Mouse (Mus musculus): ENCODE data around the gene Wnt5a.

Gene Wnt5a

GRCm38 (mm10) chr14:28504101-28505050 is at the start of gene Wnt5a:
Gene Wnt5a (plus strand): TSS chr14:28504750.
- no peak for DNase-seq (ENCODE audit: low read depth, low spot score)

- no peak for DNase-seq (ENCODE audit: low read depth, low spot score)
These were observed 48.0 kb upstream of the Wnt5a start for GRCm38 (mm10) chr14:28456372-28457076.

DNA sequence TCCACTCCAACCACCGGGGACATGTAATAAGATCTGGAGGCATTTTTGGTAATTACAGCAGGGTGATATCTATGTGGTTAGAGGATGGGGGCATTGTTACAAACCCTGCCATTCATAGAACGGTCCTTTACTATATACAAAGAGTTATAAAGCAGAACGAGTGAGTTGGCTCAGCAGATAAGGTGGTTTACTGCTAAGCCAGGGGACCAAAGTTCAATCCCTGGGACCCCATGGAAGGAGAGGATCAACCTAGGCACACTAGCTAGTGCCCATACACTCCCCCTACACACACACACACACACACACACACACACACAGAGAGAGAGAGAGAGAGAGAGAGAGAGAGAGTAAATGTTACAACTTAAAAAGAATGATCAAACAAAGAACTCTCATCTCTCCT is 47.1 kb upstream of the Wnt5a start:
- DNase-seq (ENCODE audit: low read depth, low spot score) = no peak

GRCm38 (mm10) chr14:28467956-28468355 is 36.6 kb upstream of the Wnt5a start:
- DNase-seq (ENCODE audit: low read depth, low spot score) = no peak

DNA sequence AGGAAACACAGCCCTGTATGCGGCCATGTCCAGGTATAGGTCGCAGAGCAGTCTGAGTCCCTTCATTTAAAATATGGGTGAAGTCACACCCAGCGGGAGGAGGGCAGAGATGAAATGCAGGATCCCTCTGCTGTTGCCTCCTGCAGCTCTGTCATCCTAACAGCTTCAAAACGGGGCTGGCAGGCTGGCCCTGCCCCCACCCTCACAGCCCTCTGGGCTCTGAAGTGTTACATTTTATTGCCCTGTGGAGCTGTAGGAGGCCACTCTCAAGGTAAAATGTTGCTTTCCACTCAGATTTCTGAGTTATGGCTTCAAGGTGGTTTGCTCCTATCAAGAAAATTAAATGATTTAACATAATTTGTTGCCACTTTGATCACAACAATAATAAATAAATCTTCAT is 34.9 kb upstream of the Wnt5a start:
- DNase-seq (ENCODE audit: low read depth, low spot score) = no peak

- no peak for DNase-seq (ENCODE audit: low read depth, low spot score)
These were observed 34.3 kb upstream of the Wnt5a start for GRCm38 (mm10) chr14:28470212-28470611.

DNA sequence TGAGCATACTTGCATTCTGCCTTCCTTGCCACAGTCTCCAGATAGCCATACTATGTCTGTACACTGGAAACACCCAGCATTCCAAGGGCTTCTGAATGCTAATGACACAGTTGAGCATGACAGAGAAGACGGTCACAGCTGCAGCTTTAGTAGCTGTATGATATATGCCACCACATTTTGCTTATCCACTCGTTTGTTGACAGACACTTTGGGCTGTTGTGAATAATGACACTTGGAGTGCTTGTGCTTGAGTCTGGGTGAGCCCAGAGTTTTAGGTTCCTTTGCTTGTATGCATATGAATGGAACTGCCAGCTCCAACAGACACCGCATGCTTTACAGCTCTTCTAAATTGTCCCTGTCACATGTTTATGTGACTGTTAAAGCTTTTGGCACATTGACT is 29.5 kb upstream of the Wnt5a start:
- peak; percentile 39 for DNase-seq (ENCODE audit: low read depth, low spot score)

GRCm38 (mm10) chr14:28475421-28475820 is 29.1 kb upstream of the Wnt5a start:
- DNase-seq (ENCODE audit: low read depth, low spot score) = no peak

DNA sequence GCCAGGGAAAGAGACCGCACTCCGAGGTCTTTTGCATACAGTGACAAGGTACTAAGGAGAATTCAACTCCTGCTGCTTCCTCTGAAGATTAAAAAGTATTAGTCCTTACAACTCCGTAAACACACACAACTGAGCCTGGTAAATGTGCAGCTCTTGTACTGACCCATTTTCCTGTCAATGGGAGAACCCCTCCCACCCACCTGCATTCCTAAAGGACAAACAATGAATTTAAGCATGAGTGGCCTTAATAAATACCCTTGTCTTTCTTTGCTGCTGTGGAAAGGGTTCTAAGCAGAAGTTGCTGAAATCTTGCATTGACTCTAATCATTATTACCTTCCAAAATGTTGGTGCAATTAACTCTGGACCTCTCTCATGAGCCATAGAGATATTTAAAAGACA is 27.8 kb upstream of the Wnt5a start:
- DNase-seq (ENCODE audit: low read depth, low spot score) = no peak

DNA sequence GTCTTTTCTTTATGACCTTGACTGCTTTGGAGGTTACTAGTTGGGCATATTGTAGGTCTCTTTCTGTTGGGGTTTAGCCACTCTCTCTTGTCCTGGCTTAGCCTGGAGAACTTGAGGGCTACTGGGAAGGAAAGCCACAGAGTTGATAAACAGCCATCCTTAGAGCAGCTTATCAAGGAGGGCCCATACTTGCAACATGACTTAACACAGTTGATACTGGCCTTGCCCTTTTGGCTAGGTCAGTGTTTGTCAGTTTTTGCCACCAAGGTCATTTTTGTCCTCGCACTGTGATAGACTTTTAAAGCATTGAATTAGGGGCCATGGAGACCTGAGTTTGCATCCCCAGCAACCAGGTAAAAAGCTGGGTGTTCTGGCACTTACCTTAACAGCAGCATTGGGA is 23.7 kb upstream of the Wnt5a start:
- no peak for DNase-seq (ENCODE audit: low read depth, low spot score)

GRCm38 (mm10) chr14:28493806-28494205 is 10.7 kb upstream of the Wnt5a start:
- no peak for DNase-seq (ENCODE audit: low read depth, low spot score)

GRCm38 (mm10) chr14:28494273-28494672 is 10.3 kb upstream of the Wnt5a start:
- DNase-seq (ENCODE audit: low read depth, low spot score) = no peak

DNA sequence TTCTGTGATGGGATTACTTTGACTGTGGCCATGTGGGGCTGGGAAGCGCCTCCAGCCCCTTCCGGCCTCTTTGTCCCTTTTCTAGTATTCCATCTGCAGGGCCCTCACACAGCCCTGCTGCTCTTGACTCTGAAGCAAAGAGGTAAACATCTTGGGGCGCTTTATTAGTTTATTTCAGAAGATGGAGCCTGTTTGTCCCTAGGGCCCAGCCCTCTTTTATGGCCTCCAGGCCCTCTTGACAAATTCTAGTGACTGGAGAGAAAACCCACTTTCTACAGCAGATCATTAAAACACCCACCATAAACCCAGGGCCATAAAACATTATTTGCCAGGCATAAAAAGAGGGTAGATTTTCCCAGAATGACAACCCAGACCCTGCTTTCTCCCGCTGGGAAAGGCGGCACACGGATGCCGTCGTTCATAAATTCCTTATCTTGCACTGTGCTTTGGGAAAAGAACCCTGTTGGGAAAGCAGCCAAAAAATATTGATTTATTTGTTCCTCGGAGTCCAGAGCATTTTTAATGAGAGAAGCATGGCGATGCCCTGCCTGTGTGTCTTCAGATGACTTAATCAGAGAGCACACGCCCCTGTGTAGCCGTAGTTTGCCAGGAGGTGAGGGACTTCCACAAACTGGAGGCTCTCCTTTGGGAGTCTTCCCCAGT is 3.2 kb upstream of the Wnt5a start:
- no peak for DNase-seq (ENCODE audit: low read depth, low spot score)

- no peak for DNase-seq (ENCODE audit: low read depth, low spot score)
These were observed 1.3 kb upstream of the Wnt5a start for GRCm38 (mm10) chr14:28503276-28503675.

DNA sequence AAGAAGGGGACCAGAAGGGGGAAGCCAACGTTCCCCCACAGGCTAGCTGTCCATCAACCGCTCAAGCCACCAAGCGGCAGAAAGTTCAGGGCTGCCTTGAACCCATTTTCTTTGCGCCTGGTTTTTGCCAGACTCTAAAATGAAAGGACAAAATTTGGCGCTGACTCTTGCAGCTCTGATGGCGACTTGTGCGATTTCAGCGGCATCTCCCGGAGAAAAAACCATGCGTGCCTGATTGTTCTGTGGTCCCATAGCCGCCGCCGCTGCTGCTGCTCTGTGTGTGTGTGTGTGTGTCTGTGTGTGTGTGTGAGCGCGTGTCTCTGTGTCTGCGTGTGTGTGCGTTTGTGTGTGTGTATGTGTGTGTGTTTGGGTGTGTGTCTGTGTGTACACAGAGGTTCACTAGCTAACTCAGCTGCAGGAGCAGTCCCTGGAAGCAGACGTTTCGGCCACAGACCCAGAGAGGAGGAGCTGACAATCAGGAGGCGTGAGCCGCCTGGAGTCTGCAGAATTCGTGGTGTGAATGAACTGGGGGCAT is 568 bp downstream of the Wnt5a start:
- DNase-seq (ENCODE audit: low read depth, low spot score) = no peak

DNA sequence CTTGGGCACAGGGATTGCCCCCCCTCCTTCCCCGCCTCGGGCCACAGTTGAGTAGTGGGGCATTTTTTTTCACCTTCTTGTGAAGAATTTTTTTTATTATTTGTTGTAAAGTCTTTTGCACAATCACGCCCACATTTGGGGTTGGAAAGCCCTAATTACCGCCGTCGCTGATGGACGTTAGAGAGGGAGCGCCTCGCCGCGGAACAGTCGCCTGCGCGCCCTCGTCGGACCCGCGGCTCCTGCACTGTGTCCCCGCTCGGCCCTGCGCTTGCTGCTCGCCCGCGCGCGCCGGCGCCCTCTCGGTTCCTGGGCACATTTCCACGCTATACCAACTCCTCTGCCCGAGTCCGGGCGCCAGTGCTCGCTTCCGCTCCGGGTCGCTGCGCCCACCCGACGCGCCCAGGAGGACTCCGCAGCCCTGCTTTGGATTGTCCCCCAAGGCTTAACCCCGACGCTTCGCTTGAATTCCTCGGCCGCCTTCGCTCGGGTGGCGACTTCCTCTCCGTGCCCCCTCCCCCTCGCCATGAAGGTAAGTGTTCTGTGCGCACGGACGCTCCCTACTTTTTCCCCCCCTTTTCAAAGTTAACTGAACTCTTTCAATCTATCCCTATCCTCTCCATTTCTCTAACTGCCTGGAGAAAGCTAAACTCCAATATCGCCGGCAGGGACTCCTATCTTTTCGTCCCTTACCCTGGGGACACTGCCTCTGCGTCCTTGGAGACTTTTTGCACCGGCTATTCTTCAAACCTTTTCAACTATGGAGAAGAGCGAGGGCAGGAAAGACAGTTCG is 1.2 kb downstream of the Wnt5a start:
- no peak for DNase-seq (ENCODE audit: low read depth, low spot score)

DNA sequence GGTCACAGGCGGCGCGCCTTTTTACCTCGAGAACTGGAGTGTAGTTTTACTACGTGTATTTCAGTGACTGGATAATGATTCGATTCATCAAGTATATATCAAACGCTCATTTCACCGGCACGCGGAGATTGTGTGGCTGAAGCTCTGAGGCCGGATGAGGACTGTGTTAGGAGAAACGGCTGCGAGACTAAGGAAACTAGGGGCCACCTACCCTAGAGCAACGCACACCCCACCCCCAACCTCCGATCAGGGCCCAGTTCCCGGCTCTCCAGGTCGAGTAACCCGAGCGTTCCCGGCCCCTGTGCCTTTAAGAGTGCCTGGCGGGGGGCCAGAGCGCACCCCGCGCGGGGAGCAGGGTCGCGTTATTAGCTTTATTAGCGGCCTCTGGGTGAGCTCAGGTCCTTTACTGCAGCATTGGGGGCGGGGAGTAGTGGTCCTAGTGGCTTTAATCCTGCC is 1.9 kb downstream of the Wnt5a start:
- no peak for DNase-seq (ENCODE audit: low read depth, low spot score)

GRCm38 (mm10) chr14:28507011-28507410 is 2.5 kb downstream of the Wnt5a start:
- no peak for DNase-seq (ENCODE audit: low read depth, low spot score)

GRCm38 (mm10) chr14:28507471-28507870 is 2.9 kb downstream of the Wnt5a start:
- no peak for DNase-seq (ENCODE audit: low read depth, low spot score)

DNA sequence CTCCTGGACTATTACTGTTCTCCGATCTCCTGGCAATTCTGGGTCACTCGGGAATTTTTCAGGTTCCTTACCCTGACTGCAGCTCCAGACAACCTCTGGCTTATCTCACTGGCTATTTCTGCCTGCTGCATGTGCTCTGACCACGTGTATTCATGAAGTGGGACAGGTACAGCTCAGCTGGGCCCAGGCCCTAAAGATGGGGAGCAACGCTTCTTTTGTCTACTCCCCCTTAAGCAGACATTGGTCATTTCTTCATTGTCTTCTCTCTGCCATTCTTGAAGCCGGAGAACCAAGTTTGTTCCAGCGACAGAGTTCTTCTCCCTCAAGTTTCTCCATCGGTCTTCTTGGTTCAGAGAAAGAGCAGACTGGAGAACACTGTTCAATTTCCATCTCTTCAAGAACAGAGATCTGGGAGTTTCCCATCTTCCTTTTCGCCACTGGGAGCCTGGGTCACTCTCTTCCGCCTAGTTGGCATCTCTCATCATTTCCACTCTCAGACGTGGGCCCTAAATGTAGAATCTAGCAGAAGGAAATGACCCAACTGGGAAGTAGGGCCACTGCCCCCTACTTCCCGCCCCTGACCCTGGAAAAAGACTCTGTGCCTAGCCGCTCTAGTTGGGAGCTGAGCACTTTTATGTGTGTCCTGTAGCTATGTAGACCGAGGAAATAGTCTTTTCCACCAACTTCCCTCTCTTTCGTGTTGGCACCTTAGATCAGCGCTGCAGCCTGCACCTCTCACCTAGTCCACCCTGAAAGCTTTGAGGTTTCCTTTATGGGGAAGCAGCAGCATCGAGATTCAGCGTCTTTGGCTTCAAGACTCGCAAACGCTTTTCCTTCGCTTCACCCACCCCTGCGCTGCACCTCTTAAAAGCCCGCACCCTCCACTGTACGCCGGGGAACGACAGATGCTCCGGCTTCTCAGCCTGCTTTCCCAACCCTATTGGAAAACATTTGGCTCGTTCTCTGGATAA is 4.0 kb downstream of the Wnt5a start:
- no peak for DNase-seq (ENCODE audit: low read depth, low spot score)
